Mouse (Mus musculus) CH12.LX (cell line): Measurements from ENCODE around the gene Uchl5. TPM values are rescaled to one million over a fixed set of nuclear protein-coding genes. Genes with fewer than 3 reads are reported as not detected.

Source experiments
- DNase-seq: peaks from one replicate; pipeline ENCODE4 v3.0.0-alpha.2; 2013; ENCODE audit errors: extremely low read depth
- H3K27ac ChIP-seq: 2 replicates; pipeline ENCODE4 v1.5.1; 2012; ENCODE audit warnings: low read depth, mild to moderate bottlenecking, control low read depth, moderate library complexity; ENCODE audit not compliant: insufficient read depth
- H3K27me3 ChIP-seq: replicated peaks from 2 replicates; pipeline ENCODE3; 2012; ENCODE audit warnings: inconsistent platforms
- H3K36me3 ChIP-seq, 2 experiments: replicated peaks in 1 of 2; 2 replicates each; pipeline versions ENCODE3 to v1.6.1; 2012; ENCODE audit warnings: inconsistent platforms in 1 of 2, low read length in 1 of 2, mild to moderate bottlenecking in 1 of 2, mixed read lengths in 1 of 2, moderate library complexity in 1 of 2; ENCODE audit not compliant: control insufficient read depth in 1 of 2, insufficient read depth in 1 of 2
- H3K4me1 ChIP-seq, 2 experiments: 2 replicates each; pipeline ENCODE4 v1.6.1; 2012; ENCODE audit warnings: inconsistent platforms in 1 of 2, moderate library complexity in 1 of 2; ENCODE audit not compliant: insufficient read depth in 2 of 2, control insufficient read depth in 1 of 2
- H3K4me2 ChIP-seq: 2 replicates; pipeline ENCODE4 v1.6.1; 2012; ENCODE audit warnings: low read depth, mild to moderate bottlenecking, control low read depth; ENCODE audit not compliant: poor library complexity, insufficient read depth, severe bottlenecking
- H3K4me3 ChIP-seq, 3 experiments: fragments of 150-350 bp in 1 of 3; sonication (generic) in 1 of 3; replicated peaks in 1 of 3; 2 replicates each; pipeline versions ENCODE3 to v1.5.1; 2011 to 2012; ENCODE audit warnings: low read depth in 2 of 3, low read length in 2 of 3, mild to moderate bottlenecking in 2 of 3, moderate library complexity in 2 of 3, control low read depth in 1 of 3, improper control_type of control experiment in 1 of 3, inconsistent platforms in 1 of 3, mixed read lengths in 1 of 3; ENCODE audit not compliant: poor library complexity in 1 of 3
- H3K79me2 ChIP-seq: replicated peaks from 2 replicates; pipeline ENCODE4 v1.6.1; 2012; ENCODE audit warnings: mild to moderate bottlenecking, moderate library complexity; ENCODE audit not compliant: control insufficient read depth, poor library complexity, insufficient read depth, severe bottlenecking; ENCODE audit errors: extremely low read depth
- H3K9ac ChIP-seq: 2 replicates; pipeline ENCODE4 v1.6.1; 2012; ENCODE audit warnings: low read depth, mild to moderate bottlenecking, control low read depth, moderate library complexity; ENCODE audit not compliant: insufficient read depth
- H3K9me3 ChIP-seq: replicated peaks from 2 replicates; pipeline ENCODE3; 2012; ENCODE audit warnings: low read length, inconsistent platforms, mixed read lengths
- CHD1 ChIP-seq: IDR thresholded peaks from 2 replicates; pipeline ENCODE4 v1.6.1; 2012; ENCODE audit warnings: low read depth, low read length, improper control_type of control experiment, inconsistent platforms
- ELF1 ChIP-seq: IDR thresholded peaks from 2 replicates; pipeline ENCODE4 v1.6.1; 2014; ENCODE audit warnings: low read depth, mild to moderate bottlenecking, inconsistent platforms, low read length, improper control_type of control experiment
- GABPA ChIP-seq: IDR thresholded peaks from 2 replicates; pipeline ENCODE4 v1.6.1; 2012; ENCODE audit warnings: low read depth, low read length, improper control_type of control experiment, inconsistent platforms; ENCODE audit not compliant: insufficient replicate concordance
- IRF4 ChIP-seq: IDR thresholded peaks from 2 replicates; pipeline ENCODE4 v1.6.1; 2014; ENCODE audit warnings: low read depth, mild to moderate bottlenecking, inconsistent platforms, low read length, improper control_type of control experiment
- JUN ChIP-seq: IDR thresholded peaks from 2 replicates; pipeline ENCODE4 v1.6.1; 2011; ENCODE audit warnings: low read depth, mild to moderate bottlenecking, low read length, improper control_type of control experiment, moderate library complexity; ENCODE audit not compliant: insufficient read depth
- MAX ChIP-seq: IDR thresholded peaks from 2 replicates; pipeline ENCODE4 v1.6.1; 2011; ENCODE audit warnings: low read length, improper control_type of control experiment
- MAZ ChIP-seq: IDR thresholded peaks from 2 replicates; pipeline ENCODE4 v1.6.1; 2012; ENCODE audit warnings: low read depth, mild to moderate bottlenecking, inconsistent platforms, low read length, improper control_type of control experiment, moderate library complexity
- MEF2A ChIP-seq: IDR thresholded peaks from 2 replicates; pipeline ENCODE4 v1.6.1; 2014; ENCODE audit warnings: low read depth, mild to moderate bottlenecking, inconsistent platforms, low read length, improper control_type of control experiment, borderline replicate concordance
- MXI1 ChIP-seq: IDR thresholded peaks from 2 replicates; pipeline ENCODE4 v1.6.1; 2011; ENCODE audit warnings: mild to moderate bottlenecking, low read depth, low read length, improper control_type of control experiment
- MYC ChIP-seq: IDR thresholded peaks from 2 replicates; pipeline ENCODE4 v1.6.1; 2011; ENCODE audit warnings: low read depth, mild to moderate bottlenecking, improper control_type of control experiment, low read length
- NELFE ChIP-seq: IDR thresholded peaks from 2 replicates; pipeline ENCODE4 v1.6.1; 2011; ENCODE audit warnings: low read depth, low read length, improper control_type of control experiment
- PAX5 ChIP-seq: IDR thresholded peaks from 2 replicates; pipeline ENCODE4 v1.6.1; 2012; ENCODE audit warnings: low read length, inconsistent platforms, mixed read lengths
- RAD21 ChIP-seq: IDR thresholded peaks from 2 replicates; pipeline ENCODE4 v1.6.1; 2011; ENCODE audit warnings: low read depth, mild to moderate bottlenecking, low read length, improper control_type of control experiment, moderate library complexity
- SIN3A ChIP-seq: IDR thresholded peaks from 2 replicates; pipeline ENCODE4 v1.6.1; 2012; ENCODE audit warnings: low read length, improper control_type of control experiment, inconsistent platforms
- TCF12 ChIP-seq: IDR thresholded peaks from 2 replicates; pipeline ENCODE4 v1.6.1; 2014; ENCODE audit warnings: low read depth, mild to moderate bottlenecking, inconsistent platforms, low read length, improper control_type of control experiment
- USF2 ChIP-seq: conservative IDR thresholded peaks from 2 replicates; pipeline ENCODE4 v1.6.1; 2011; ENCODE audit warnings: low read depth, low read length, improper control_type of control experiment
- ZMIZ1 ChIP-seq: IDR thresholded peaks from 2 replicates; pipeline ENCODE4 v1.6.1; 2012; ENCODE audit warnings: low read depth, mild to moderate bottlenecking, inconsistent platforms, low read length, improper control_type of control experiment
- dilution Hi-C: fragments of 300-500 bp; cut with MboI; formaldehyde crosslinking; loops from 2 replicates; pipeline ENCODE4 v1.14.3; 2020; ENCODE audit warnings: low sequenced_read_pairs; ENCODE audit not compliant: extremely low pct_unique_long_range_greater_than_20kb, extremely low pct_ligation_motif_present
- in situ Hi-C: fragments of 300-500 bp; cut with MboI; formaldehyde crosslinking; loops from 3 replicates; pipeline ENCODE4 v1.14.3; 2019; ENCODE audit warnings: low sequenced_read_pairs, low pct_ligation_motif_present, low pct_unique_long_range_greater_than_20kb, mixed read lengths
- polyA plus RNA-seq: library from polyadenylated mRNA; unstranded; fragments of >175 nt; gene quantifications from 2 replicates; pipeline ENCODE4 v1.2.1, GENCODE M21; 2012; ENCODE audit warnings: low read depth; ENCODE audit not compliant: insufficient read length
- total RNA-seq, 2 experiments: library from RNA; depleted of rRNA; stranded (reverse); fragments of 300-350 nt in 1 of 2; fragments of >200 nt in 1 of 2; gene quantifications; 2 replicates each; pipeline ENCODE4 v1.2.3; 2012 to 2014

The Uchl5 gene
- total and polyA plus RNA-seq, 3 experiments, result 46.4 to 111 (median 54.3) TPM

- dilution Hi-C loops, result no loop called here
- DNase-seq, result no peak
- Histone ChIP-seq H3K36me3 (no peaks in the 10 kb centered on the region), H3K4me2 (no peak overlapping the region), H3K27ac (no peak overlapping the region), H3K4me1 (no peaks in the 10 kb centered on the region), H3K27me3 (no peaks in the 10 kb centered on the region), H3K9ac (no peak overlapping the region), H3K9me3 (no peaks in the 10 kb centered on the region), H3K4me3 (no peak overlapping the region), H3K79me2 (no peaks in the 10 kb centered on the region)
- TF ChIP-seq ZMIZ1, result no peak
- TF ChIP-seq USF2, result no peak
- no peak for TF ChIP-seq IRF4
- no peak for TF ChIP-seq TCF12
- in situ Hi-C loops, result no loop called here
Measured at GRCm38 (mm10) chr1:143837681-143838080, 60.6 kb downstream of the Uchl5 start.

DNA sequence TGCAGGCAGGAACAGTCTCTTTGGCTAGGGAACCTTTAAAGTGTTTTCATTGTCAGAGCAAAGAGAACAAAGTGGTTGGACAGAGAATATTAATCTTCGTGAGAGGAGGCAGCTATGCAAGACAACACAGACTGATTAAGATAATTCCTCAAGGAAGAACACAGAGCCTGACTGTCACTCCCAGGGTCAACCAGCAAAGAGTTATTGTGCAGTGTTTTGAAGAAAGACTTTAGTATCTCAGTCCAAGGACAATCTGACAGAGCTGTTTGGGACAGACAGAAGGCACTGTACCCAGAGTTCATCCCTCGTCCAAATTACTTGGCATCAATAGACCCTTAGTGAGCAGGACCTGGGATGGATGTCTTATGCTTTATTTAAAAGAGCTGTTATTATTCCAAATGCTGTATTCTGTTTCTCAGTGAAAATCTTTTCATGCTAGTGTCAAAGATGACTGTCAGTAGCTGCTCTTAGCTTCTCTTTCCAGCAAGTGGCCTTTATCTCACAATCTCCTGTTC is 61.9 kb downstream of the Uchl5 start:
- H3K36me3 ChIP-seq, result no peaks in the 10 kb centered on the region
- H3K27me3 ChIP-seq, result no peaks in the 10 kb centered on the region
- no peak for TF ChIP-seq SIN3A
- TF ChIP-seq RAD21, result no peak
- TF ChIP-seq MXI1, result no peak
- TF ChIP-seq MEF2A, result no peak
- no peak for TF ChIP-seq MYC
- no peak for TF ChIP-seq PAX5
- no peak for TF ChIP-seq NELFE
- TF ChIP-seq IRF4, result no peak
- TF ChIP-seq ELF1, result no peak
- no peak for TF ChIP-seq MAX
- TF ChIP-seq CHD1, result no peak
- TF ChIP-seq JUN, result no peak
- no peak for TF ChIP-seq MAZ
- no peak for TF ChIP-seq GABPA
- H3K79me2 ChIP-seq, result no peaks in the 10 kb centered on the region
- H3K27ac ChIP-seq, result no peak overlapping the region
- H3K4me1 ChIP-seq, result no peaks in the 10 kb centered on the region
- no peaks in the 10 kb centered on the region for H3K9me3 ChIP-seq
- H3K9ac ChIP-seq, result no peak overlapping the region
- DNase-seq, result no peak
- dilution Hi-C loops, result no loop called here
- H3K4me2 ChIP-seq, result no peak overlapping the region
- in situ Hi-C loops, result no loop called here
- no peak overlapping the region for H3K4me3 ChIP-seq
